Mouse (Mus musculus) monocyte, adult 5-6 weeks (primary cell): Measurements from ENCODE around the gene Cops2. TPM values are rescaled to one million over a fixed set of nuclear protein-coding genes. Genes with fewer than 3 reads are reported as not detected.

Source experiments
- ATAC-seq: fragments of 153-309, 156-312 bp; replicated peaks from 2 replicates; pipeline ENCODE4 v1.8.0; 2017; ENCODE audit warnings: mild to moderate bottlenecking; ENCODE audit not compliant: low TSS enrichment, insufficient number of reproducible peaks, severe bottlenecking, poor library complexity, low FRiP score
- total RNA-seq: library from RNA; stranded (forward); fragments of 200-1000, 200-491, 200-594 nt; gene quantifications from 3 replicates; pipeline ENCODE4 v1.2.3, GENCODE M21; 2017

Cops2 gene
- total RNA-seq, 1 experiment from 2014 or later = 164 TPM

- no peak for ATAC-seq
These were observed 70.6 kb downstream of the Cops2 start for GRCm38 (mm10) chr2:125788351-125788750.

DNA sequence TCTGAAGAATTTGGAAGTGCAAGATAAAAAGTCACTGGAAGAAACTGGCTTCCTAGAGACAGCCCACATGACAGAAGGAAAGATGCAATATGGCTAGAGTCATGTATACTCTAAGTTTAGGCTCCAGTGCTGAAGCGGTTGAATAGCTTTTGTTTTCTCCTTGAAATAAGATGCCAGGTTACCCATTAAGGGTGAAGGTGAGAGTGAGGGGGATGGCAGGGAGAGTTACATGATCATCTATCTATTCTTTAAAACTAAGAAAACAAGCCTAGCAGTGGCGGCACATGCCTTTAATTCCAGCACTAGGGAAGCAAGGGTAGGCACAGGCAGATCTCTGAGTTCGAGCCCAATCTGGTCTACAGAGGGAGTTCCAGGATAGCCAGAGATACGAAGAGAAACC is 73.9 kb downstream of the Cops2 start:
- ATAC-seq = no peak

- ATAC-seq = no peak
These were observed 74.5 kb downstream of the Cops2 start for GRCm38 (mm10) chr2:125784392-125784791.

GRCm38 (mm10) chr2:125783868-125784267 is 75.1 kb downstream of the Cops2 start:
- no peak for ATAC-seq

DNA sequence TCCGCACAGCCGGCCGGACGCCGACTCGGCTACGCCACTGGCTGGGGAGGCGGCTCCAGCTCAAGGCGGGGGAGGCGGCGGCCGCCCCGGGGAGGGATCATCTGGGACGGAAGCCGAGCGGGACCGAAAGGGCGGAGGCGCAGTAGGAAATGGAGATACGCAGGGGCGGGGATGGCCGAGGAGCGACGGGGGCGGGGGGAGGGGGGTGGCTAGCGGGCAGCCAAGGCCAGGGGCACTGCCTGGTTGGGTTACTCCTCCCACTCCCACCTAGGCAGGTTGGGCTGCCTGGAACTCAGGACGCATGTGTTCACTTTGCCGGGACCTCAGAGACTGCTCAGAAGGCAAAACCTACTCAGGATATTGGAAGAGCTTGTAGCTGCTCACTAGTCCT is 76.2 kb downstream of the Cops2 start, which contains the start of gene Secisbp2l:
Secisbp2l (minus strand) TSS at position 152 of the 391 bp plus-strand sequence.
- ATAC-seq = peak; percentile 97

DNA sequence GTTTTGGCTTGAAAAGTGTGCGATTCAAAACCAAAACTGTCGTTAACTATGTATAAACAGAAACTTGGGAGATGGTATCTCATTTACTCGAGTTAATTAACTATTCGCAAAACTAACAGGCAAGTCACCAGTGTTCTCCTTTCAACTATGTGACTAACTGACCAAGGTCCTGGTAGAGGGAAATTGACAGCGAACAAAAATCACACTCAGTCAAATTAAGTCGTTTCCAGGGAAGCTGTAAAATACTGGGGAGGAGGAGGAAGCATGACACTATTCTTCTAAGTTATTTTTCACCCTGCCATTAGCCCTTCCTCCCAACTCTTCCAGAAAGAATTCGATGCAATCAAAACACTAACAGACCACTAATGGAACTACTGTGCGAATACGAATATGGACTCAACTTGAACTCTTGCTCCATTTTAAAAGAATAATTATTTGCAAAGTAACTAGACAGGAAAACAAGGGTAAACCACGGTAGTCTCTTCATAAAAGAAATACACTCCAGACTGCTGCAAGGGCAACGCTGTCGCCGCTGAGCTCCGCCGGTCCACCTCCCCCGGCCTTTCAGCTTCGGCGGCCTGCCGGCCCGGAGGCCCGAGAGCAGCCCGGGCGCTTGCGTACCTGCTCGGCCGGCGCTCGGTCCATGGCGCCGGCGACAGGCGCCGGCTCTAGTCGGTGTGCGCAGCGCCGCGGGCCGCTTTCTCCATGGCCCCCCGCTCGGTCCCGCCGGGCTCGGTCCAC is 76.8 kb downstream of the Cops2 start:
- ATAC-seq = no peak

- ATAC-seq = no peak
These were observed 77.9 kb downstream of the Cops2 start for GRCm38 (mm10) chr2:125781006-125781405.

Other genes with a start within 250 kb of the Cops2 start
- 13.1 to 17.5 TPM (median 16.3 TPM) in 3 replicates for gene Cep152, start 234.0 kb downstream of the Cops2 start, total RNA-seq
- 73.2 to 86.9 TPM (median 83.8 TPM) in 3 replicates for gene Eid1, start 186.0 kb downstream of the Cops2 start, total RNA-seq
- 0.58 TPM in 1 of 3 replicates, not detected in the others for gene Shc4, start 135.0 kb downstream of the Cops2 start, total RNA-seq
- 52.9 to 72.2 TPM (median 55.9 TPM) in 3 replicates for gene Secisbp2l, start 76.3 kb downstream of the Cops2 start, total RNA-seq
- gene Galk2, start within 50 bp of the Cops2 start, total RNA-seq = 28.4 to 56.9 TPM (median 50.5 TPM) in 3 replicates
- gene Fgf7, start 175.5 kb upstream of the Cops2 start, total RNA-seq = 0.32 to 0.68 TPM in 2 of 3 replicates, not detected in the other